Mouse (Mus musculus) intestine, embryonic 16.5 days (tissue): ENCODE results near the gene Zic2. TPM values are rescaled to one million over a fixed set of nuclear protein-coding genes. Genes with fewer than 3 reads are reported as not detected.

ENCODE experiments used
- ATAC-seq: fragments of 200-750 bp; cut with Nextera tagmentation; 2 replicates; pipeline ENCODE4 v1.8.0; 2017; ENCODE audit warnings: moderate TSS enrichment, moderate library complexity
- H3K27ac ChIP-seq: fragments of 300-500 bp; sonication (generic); 2 replicates; pipeline ENCODE4 v1.5.1; 2014; ENCODE audit warnings: mild to moderate bottlenecking, low read length
- H3K27me3 ChIP-seq: fragments of 300-500 bp; sonication (generic); replicated peaks from 2 replicates; pipeline ENCODE4 v1.6.1; 2014; ENCODE audit warnings: low read length, control low read depth, mixed read lengths; ENCODE audit not compliant: control insufficient read depth, insufficient read depth
- H3K36me3 ChIP-seq: fragments of 300-500 bp; sonication (generic); 2 replicates; pipeline ENCODE4 v1.6.1; 2014; ENCODE audit warnings: low read length, control low read depth; ENCODE audit not compliant: control insufficient read depth, insufficient read depth
- H3K4me1 ChIP-seq: fragments of 300-500 bp; sonication (generic); 2 replicates; pipeline ENCODE4 v1.6.1; 2014; ENCODE audit warnings: low read length, control low read depth, mixed read lengths; ENCODE audit not compliant: control insufficient read depth, insufficient read depth
- H3K4me2 ChIP-seq: fragments of 300-500 bp; sonication (generic); 2 replicates; pipeline ENCODE4 v1.6.1; 2014; ENCODE audit warnings: low read depth, low read length, control low read depth
- H3K4me3 ChIP-seq: fragments of 300-500 bp; sonication (generic); 2 replicates; pipeline ENCODE4 v1.5.1; 2014; ENCODE audit warnings: mild to moderate bottlenecking, low read length
- H3K9ac ChIP-seq: fragments of 300-500 bp; sonication (generic); 2 replicates; pipeline ENCODE4 v1.6.1; 2014; ENCODE audit warnings: low read depth, low read length
- H3K9me3 ChIP-seq: fragments of 300-500 bp; sonication (generic); 2 replicates; pipeline ENCODE4 v1.6.1; 2016; ENCODE audit warnings: low read length, control low read depth; ENCODE audit not compliant: control insufficient read depth
- WGBS: fragments of 180-500 bp; shearing (Covaris S2); extraction: QIAGEN DNeasy Blood & Tissue Kit; methylation state at CpG from one replicate; pipeline ENCODE4 v1.1.7; 2014; 5-methylcytosine and 5-hydroxymethylcytosine counted together
- polyA plus RNA-seq: library from polyadenylated mRNA; unstranded; fragments of >200 nt; fragmentation: Nextera tagmentation; extraction: Ambion mirVana; gene quantifications from 2 replicates; pipeline ENCODE4 v1.2.1, GENCODE M21; 2015

Gene Zic2
- polyA plus RNA-seq, 1 experiment from 2014 or later: not detected

DNA sequence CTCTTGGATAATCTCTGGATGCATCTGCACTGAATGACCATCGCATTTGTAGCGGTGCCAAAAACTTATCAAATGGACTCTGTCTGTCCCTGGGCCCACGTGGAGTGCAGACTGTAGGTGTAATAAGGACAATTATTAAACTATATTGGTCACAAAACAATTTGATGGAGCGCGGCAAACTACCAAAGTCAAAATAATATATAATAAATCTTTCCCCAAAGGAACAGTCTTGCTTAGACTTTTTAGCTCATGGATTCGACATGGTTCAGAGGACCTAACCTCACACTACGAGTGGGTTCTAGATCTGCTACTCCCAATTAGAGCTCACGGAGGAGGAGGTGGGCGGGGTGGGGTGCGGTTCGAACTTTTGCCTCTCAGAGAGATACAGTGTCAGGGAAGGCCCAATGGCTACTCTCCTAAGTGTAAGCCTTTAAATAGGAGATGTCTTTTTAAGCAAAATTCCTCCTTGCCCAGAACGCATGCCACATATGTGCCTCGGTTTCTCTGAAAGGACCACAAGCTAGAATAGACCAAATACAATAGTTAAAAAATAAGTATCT, 9.2 kb upstream of the Zic2 start:
- peaks cover 17% of the 10 kb centered on the region for H3K4me1 ChIP-seq
- WGBS: 22% methylated on average over 13 of the region's 13 CpGs
- H3K4me3 ChIP-seq: no peak overlapping the region
- ATAC-seq: no peak
- H3K36me3 ChIP-seq: no peaks in the 10 kb centered on the region
- no peaks in the 10 kb centered on the region for H3K9me3 ChIP-seq
- no peak overlapping the region for H3K9ac ChIP-seq
- H3K27ac ChIP-seq: no peak overlapping the region
- no peak overlapping the region for H3K4me2 ChIP-seq
- peaks cover 82% of the 10 kb centered on the region for H3K27me3 ChIP-seq

DNA sequence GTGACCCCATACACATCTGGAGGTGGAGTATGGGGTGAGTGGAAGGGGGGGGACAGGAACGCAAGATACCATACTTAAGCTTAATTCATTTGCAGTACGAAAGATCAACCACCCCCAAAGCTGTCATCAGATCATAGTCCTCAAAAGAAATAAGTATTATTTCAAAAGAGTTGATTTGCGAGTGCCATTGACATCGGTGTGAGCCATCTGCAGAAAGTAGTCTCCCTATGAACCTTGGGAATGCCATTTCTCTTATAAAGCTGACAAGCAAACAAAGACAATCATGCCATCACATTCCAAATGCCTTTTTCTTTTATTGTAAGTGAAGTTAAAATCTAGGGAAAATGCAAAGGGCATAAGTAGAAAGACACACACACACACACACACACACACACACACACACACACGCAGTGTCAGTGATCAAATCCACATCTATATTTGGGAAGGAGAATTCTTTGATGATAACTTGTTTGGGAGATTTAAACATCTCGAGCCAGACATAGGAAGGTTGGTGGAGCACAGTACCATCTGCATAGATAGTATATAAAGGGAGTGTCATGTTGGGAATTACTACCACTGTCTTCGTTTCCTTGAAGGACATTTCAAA, 8.4 kb upstream of the Zic2 start:
- H3K9me3 ChIP-seq: no peaks in the 10 kb centered on the region
- H3K36me3 ChIP-seq: no peaks in the 10 kb centered on the region
- H3K9ac ChIP-seq: no peak overlapping the region
- no peak overlapping the region for H3K4me2 ChIP-seq
- 58% methylated on average over 7 of the region's 7 CpGs for WGBS
- no peak overlapping the region for H3K4me3 ChIP-seq
- no peak overlapping the region for H3K27ac ChIP-seq
- H3K27me3 ChIP-seq: peaks cover 86% of the 10 kb centered on the region
- no peak for ATAC-seq
- peaks cover 17% of the 10 kb centered on the region for H3K4me1 ChIP-seq

GRCm38 (mm10) chr14:122467926-122468841, 7.1 kb upstream of the Zic2 start:
- WGBS: 6% methylated on average over 23 of the region's 23 CpGs
- Histone ChIP-seq H3K9me3 (no peaks in the 10 kb centered on the region), H3K36me3 (no peaks in the 10 kb centered on the region), H3K27ac (no peak overlapping the region), H3K4me2 (no peak overlapping the region), H3K4me1 (peaks cover 17% of the 10 kb centered on the region), H3K9ac (no peak overlapping the region), H3K4me3 (no peak overlapping the region), H3K27me3 (peaks cover 84% of the 10 kb centered on the region)
- ATAC-seq: no peak

- Histone ChIP-seq H3K27me3 (peaks cover 85% of the 10 kb centered on the region), H3K4me3 (no peak overlapping the region), H3K9ac (no peak overlapping the region), H3K4me2 (no peak overlapping the region), H3K36me3 (no peaks in the 10 kb centered on the region), H3K9me3 (no peaks in the 10 kb centered on the region), H3K27ac (no peak overlapping the region), H3K4me1 (peaks cover 11% of the 10 kb centered on the region)
- 3% methylated on average over 28 of the region's 28 CpGs for WGBS
- ATAC-seq: no peak
Measured at GRCm38 (mm10) chr14:122468971-122469755, 6.1 kb upstream of the Zic2 start.

DNA sequence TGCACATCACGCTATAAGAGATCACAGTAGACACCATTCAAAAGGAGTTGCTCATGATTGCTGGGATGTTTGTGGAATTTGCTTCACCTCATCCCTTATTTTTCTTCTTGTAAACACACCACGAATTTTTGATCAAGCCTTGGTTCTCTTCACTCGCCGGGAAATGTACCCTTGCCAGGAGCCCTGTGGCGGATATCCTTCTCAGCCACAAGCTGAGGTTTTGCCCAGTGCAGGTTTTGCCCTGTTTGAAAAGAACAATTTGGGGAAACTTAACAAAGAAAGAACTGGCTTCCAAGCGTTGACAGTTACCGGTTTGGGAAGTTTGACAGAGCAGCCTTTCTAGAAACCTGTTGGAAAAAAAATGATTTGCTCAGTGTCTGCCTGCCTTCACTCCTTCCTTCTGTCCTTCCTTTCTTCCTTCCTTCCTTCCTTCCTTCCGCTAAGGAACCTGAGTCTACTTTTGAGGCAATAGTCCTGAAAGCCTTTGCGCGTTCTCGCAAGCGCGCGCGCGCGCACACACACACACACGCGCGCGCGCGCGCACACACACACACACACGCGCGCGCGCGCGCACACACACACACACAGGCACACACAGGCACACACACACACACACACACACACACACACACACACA, 3.7 kb upstream of the Zic2 start:
- no peak for ATAC-seq
- Histone ChIP-seq H3K4me3 (no peak overlapping the region), H3K27me3 (peaks cover 85% of the 10 kb centered on the region), H3K4me2 (no peak overlapping the region), H3K9me3 (no peaks in the 10 kb centered on the region), H3K4me1 (peaks cover 18% of the 10 kb centered on the region), H3K27ac (no peak overlapping the region), H3K36me3 (no peaks in the 10 kb centered on the region), H3K9ac (no peak overlapping the region)
- 8% methylated on average over 31 of the region's 31 CpGs for WGBS

- ATAC-seq: no peak
- H3K4me3 ChIP-seq: no peak overlapping the region
- no peaks in the 10 kb centered on the region for H3K9me3 ChIP-seq
- H3K36me3 ChIP-seq: no peaks in the 10 kb centered on the region
- peaks cover 18% of the 10 kb centered on the region for H3K4me1 ChIP-seq
- WGBS: 3% methylated on average over 13 of the region's 13 CpGs
- H3K27me3 ChIP-seq: peaks cover 84% of the 10 kb centered on the region
- H3K27ac ChIP-seq: no peak overlapping the region
- H3K4me2 ChIP-seq: no peak overlapping the region
- no peak overlapping the region for H3K9ac ChIP-seq
Measured at GRCm38 (mm10) chr14:122472161-122472560, 3.1 kb upstream of the Zic2 start.

DNA sequence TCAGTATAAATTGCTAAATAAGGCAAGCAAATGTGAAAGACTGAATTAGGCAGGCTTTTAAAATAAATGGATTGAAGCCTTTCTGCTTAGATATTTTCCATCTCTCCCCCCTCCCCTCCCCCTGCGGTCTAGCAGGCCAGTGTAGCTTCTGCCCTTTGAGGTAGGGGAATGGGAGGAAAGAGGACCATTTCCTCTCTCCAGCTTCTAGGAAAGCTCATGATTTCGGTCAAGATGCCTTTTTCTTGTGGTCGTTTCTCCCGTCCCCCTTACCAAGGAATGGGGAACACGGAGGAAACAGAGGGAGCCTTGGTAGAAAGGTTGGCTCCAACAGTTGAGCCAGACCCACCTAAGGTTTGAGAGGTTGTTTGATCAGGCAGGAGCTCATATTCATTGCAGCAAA, 2.6 kb upstream of the Zic2 start:
- Histone ChIP-seq H3K9me3 (no peaks in the 10 kb centered on the region), H3K4me3 (no peak overlapping the region), H3K9ac (no peak overlapping the region), H3K4me2 (no peak overlapping the region), H3K27me3 (peaks cover 85% of the 10 kb centered on the region), H3K27ac (no peak overlapping the region), H3K4me1 (peaks cover 18% of the 10 kb centered on the region), H3K36me3 (no peaks in the 10 kb centered on the region)
- no peak for ATAC-seq
- 6% methylated on average over 5 of the region's 5 CpGs for WGBS

GRCm38 (mm10) chr14:122473211-122473751, 2.0 kb upstream of the Zic2 start:
- no peaks in the 10 kb centered on the region for H3K36me3 ChIP-seq
- no peak for ATAC-seq

More at GRCm38 (mm10) chr14:122473211-122473751, 2.0 kb upstream of the Zic2 start:
- peaks cover 18% of the 10 kb centered on the region for H3K4me1 ChIP-seq
- no peak overlapping the region for H3K27ac ChIP-seq
- 1% methylated on average over 17 of the region's 17 CpGs for WGBS
- no peak overlapping the region for H3K4me2 ChIP-seq
- H3K9me3 ChIP-seq: no peaks in the 10 kb centered on the region
- H3K27me3 ChIP-seq: peaks cover 85% of the 10 kb centered on the region
- no peak overlapping the region for H3K9ac ChIP-seq
- no peak overlapping the region for H3K4me3 ChIP-seq
